Mouse (Mus musculus): ENCODE results near the gene Dtymk.
A peak's percentile ranks its signal among the peaks of the same experiment; 100 is the strongest.
"Not testable (repeated sequence)": the region's sequence is repeated elsewhere in the genome, so short reads cannot be mapped to it uniquely, and the experiment has no call there.

The Dtymk gene

GRCm38 (mm10) chr1:93801741-93802238 is at the start of gene Dtymk:
TSS of gene Dtymk (minus strand) at chr1:93801934.
- peak; percentile 95 to 97 for DNase-seq (ENCODE audit: inconsistent age in 2 of 2, low spot score in 1 of 2)

DNA sequence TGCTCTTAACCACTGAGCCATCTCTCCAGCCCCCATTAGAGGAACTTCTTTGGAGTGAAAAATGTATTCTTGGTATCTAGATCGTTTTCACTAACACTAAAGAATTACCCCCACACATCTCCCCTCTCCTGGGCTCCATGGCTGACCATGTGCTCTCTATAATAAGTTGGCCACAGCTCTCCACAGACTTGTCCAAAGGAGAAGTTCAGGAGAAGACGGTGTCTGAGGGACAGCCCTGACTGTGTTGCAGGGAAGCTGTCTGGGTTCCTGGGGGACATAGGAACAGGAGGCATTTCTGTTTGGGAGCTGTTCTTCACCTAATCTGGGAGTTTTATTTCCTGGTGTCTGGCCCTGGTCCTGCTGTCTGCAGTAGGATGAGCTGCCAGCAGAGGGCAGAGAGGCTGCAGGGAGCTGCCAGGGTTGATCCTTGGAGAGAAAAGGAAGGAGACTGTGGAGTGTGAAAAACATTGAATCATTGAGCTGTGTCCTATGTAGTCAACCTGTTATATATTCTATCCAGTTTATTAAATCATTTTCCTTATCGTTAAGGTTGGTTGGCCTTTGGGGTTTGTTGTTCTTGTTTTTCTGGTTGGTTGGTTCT is 44.1 kb upstream of the Dtymk start:
- DNase-seq (ENCODE audit: inconsistent age in 2 of 2, low spot score in 1 of 2): not testable (repeated sequence)

- DNase-seq (ENCODE audit: inconsistent age in 2 of 2, low spot score in 1 of 2): peak in 1 of 2 experiments; percentile 21
These were observed 36.8 kb upstream of the Dtymk start for GRCm38 (mm10) chr1:93838569-93838968.

- DNase-seq (ENCODE audit: inconsistent age in 2 of 2, low spot score in 1 of 2): peak in 1 of 2 experiments; percentile 17
These were observed 35.6 kb upstream of the Dtymk start for GRCm38 (mm10) chr1:93837335-93837734.

DNA sequence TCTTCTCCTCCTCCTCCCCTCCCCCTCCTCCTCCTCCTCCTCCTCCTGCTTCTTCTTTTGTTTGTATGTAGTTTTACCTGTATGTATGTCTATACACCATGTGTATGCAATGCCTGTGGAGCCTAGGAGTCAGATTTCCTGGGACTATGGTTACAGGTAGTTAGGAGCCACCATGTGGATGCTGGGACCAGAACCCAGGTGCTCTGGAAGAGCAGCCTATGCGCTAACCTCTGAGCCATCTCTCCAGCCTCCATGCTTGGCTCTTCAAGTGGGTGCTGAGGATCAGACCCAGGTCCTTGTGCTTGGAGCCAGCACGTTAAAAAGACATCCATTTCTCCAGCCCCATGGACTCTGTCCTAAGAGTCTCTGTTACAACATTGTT is 34.8 kb upstream of the Dtymk start:
- DNase-seq (ENCODE audit: inconsistent age in 2 of 2, low spot score in 1 of 2): peak in 1 of 2 experiments; percentile 21

- DNase-seq (ENCODE audit: inconsistent age in 2 of 2, low spot score in 1 of 2): peak in 1 of 2 experiments; percentile 72
These were observed 34.3 kb upstream of the Dtymk start for GRCm38 (mm10) chr1:93835876-93836531.

- DNase-seq (ENCODE audit: inconsistent age in 2 of 2, low spot score in 1 of 2): peak; percentile 21 to 37
These were observed 33.5 kb upstream of the Dtymk start for GRCm38 (mm10) chr1:93835211-93835610.

GRCm38 (mm10) chr1:93834671-93835150 is 33.0 kb upstream of the Dtymk start:
- DNase-seq (ENCODE audit: inconsistent age in 2 of 2, low spot score in 1 of 2): peak; percentile 11 to 37

GRCm38 (mm10) chr1:93832754-93833360 is 31.1 kb upstream of the Dtymk start:
- DNase-seq (ENCODE audit: inconsistent age in 2 of 2, low spot score in 1 of 2): peak in 1 of 2 experiments; percentile 62

DNA sequence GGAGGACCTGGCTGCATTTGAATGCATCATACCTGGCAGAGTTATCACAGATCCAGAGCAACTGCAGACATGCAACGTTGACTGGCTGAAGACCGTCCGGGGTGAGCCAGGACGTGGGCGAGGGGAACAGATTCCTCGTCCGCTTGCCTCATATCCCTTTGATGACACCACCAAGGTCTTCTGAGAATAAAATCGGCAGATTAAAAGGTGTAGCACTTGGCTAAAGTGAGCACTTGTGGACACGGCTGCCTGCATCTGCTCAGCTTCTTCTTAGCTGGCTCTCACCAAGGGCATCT is 24.8 kb upstream of the Dtymk start:
- peak; percentile 45 to 64 for DNase-seq (ENCODE audit: inconsistent age in 2 of 2, low spot score in 1 of 2)

DNA sequence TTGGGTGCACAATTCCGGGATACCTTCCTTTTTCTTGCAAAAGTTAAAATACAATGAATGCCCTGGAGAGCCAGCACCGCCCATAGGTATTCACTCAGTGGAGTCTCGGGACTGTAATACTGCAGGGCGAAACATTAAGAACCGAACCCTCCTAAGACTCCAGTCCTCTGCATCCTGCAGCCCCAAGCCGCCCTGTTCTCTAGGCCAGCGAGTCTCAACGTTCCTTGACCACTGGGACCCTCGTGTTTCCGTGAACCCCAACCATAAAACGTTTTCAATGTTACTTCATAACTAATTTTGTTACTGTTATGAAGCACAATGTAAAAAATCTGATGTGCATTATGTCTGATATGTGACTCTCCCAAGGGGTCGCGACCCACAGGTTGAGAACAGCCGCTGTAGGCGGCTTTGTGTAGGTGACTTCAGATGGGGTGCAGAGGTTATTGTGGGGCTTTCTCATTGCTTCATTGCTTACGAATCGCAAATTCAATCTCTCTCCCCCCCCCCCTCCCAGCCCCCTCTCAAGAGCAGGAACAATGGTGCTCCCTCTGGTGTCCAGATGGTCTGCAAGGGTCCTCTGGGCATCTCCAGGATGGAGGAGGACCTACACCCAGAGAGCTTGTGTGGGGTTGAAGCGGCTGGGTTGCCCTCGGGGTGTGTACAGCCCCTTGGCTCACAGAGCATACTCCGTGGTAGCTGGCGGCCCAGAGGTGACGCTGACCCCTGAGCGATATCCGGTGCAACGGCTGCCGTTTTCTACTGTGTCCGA is 24.2 kb upstream of the Dtymk start:
- peak in 1 of 2 experiments; percentile 44 for DNase-seq (ENCODE audit: inconsistent age in 2 of 2, low spot score in 1 of 2)

DNA sequence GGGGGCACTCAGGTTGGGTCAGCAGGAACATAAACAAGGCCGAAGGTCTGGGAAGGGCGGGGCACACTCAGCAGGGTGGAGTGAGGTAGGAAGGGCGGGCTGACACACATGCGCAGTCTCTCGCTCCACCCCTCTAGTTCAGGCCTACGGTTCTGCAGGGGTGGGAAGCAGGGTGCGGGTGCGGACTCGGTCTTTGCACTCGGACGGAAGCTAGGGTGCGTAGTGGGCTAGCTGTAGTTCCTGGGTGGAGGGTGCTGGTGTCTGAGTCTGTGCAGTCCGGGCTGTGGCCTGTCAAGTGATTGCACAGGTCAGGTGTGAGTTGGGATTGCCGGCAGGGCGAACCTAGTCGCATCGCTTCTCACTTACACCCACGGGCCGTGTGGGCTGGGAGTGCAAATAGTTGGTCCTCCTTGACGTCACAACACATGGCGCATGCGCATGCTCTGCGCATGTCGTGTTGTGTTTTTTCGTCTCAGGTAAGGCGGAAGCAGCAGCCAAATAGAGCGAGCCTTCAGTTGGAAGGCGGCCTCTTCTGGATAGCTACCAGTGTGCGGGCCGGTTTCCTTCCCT is 23.5 kb upstream of the Dtymk start:
- peak; percentile 96 to 99 for DNase-seq (ENCODE audit: inconsistent age in 2 of 2, low spot score in 1 of 2)

DNA sequence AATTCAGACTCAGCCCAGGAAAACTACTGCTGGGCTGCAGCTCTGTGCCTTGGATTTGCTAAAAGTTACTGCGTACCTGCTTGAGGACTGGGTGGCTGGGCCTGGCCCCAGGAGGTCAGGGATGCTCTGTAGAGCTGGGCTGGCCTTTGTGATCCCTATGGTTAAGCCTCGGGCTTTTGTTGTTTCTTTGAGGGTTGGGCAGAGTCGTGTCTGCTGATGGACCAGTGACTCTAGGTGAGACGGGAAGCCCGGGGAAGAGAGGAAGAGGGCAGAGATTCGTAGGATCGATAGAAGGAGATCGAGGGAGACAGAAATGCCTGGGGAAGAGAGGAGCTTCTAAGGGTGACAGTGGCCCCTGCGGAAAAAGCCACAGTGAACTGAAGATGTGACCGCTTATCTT is 22.9 kb upstream of the Dtymk start, which contains the start of gene D2hgdh:
Gene D2hgdh (plus strand): TSS at position 301 of the 400 bp plus-strand sequence.
- DNase-seq (ENCODE audit: inconsistent age in 2 of 2, low spot score in 1 of 2): no peak

DNA sequence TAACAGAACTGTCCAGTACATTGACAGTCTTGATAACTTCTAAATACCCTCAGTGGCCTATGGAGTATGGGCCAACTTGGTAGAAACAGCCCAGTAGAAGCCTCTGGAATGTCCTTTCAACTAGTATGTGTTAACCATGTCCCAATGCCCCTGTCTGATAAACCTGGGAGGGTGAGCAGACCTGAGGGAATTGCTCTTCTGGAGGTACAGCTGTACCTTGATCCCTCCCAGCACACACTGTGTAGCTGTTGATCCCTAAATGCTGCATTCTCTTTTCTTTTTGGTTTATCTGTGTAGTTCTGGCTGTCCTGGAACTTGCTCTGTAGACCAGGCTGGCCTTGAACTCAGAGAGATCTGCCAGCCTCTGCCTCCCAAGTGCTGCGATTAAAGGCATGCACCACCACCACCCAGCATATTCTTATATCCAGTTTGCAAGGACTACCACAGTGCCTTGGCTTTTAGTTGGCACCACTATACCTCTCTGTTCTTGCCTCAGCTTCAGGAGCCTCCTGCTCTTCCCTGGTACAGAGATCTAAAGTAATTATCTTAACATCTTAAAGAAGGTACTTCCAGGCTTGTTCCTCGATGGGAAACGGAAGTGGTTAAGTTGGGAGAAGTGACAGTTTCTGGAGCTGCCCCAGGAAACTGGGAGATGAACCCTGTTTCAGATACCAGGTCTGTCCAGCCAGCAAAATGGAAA is 22.2 kb upstream of the Dtymk start:
- DNase-seq (ENCODE audit: inconsistent age in 2 of 2, low spot score in 1 of 2): peak in 1 of 2 experiments; percentile 16

- DNase-seq (ENCODE audit: inconsistent age in 2 of 2, low spot score in 1 of 2): peak; percentile 57 to 75
These were observed 17.0 kb upstream of the Dtymk start for GRCm38 (mm10) chr1:93818722-93819121.

GRCm38 (mm10) chr1:93817823-93818532 is 16.2 kb upstream of the Dtymk start:
- DNase-seq (ENCODE audit: inconsistent age in 2 of 2, low spot score in 1 of 2): peak; percentile 45 to 71

- no peak for DNase-seq (ENCODE audit: inconsistent age in 2 of 2, low spot score in 1 of 2)
These were observed 9.8 kb upstream of the Dtymk start for GRCm38 (mm10) chr1:93811495-93812039.

DNA sequence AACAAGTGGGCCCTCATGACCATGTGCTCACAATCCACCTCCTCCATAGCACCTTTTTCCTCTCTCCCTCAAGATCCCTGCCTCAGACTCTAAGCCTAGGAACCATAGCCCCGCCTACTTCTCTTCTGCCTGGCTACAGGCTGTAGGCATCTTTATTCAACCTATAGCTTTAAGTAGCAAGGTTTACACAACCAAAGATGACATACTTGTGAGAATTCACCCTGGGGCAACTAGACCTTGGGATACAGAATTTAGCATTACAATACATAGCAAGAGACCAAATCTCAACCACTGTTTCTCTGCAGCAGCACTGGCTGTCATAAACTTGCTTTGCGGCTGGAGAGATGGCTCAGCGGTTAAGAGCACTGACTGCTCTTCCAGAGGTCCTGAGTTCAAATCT is 8.3 kb upstream of the Dtymk start:
- DNase-seq (ENCODE audit: inconsistent age in 2 of 2, low spot score in 1 of 2): no peak

DNA sequence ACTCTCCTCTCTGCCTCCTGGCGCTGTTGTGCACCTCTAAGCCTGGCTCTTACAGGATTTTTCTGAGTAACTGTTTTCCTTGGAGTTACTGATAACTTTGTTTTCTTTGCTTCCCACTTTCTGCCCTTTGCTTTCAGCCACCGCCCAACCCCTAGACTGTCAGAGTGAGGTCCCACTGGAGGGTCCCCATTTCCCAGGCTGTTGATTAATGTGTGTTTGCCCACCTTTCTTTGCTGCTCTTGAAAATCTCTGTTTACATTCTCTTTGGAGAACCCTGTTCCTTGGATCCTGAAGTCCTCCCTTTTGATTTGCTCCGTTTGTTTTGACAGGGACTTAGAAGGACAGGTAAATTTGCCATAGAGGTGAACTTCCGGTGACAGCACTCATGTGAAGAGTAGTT is 7.1 kb upstream of the Dtymk start:
- no peak for DNase-seq (ENCODE audit: inconsistent age in 2 of 2, low spot score in 1 of 2)
